Mouse (Mus musculus) kidney, adult 11 months (tissue): ENCODE measurements around the gene Fam198a.

ENCODE experiments used
- DNase-seq: peaks from one replicate; pipeline ENCODE4 v3.0.0; 2022

Gene Fam198a

DNA sequence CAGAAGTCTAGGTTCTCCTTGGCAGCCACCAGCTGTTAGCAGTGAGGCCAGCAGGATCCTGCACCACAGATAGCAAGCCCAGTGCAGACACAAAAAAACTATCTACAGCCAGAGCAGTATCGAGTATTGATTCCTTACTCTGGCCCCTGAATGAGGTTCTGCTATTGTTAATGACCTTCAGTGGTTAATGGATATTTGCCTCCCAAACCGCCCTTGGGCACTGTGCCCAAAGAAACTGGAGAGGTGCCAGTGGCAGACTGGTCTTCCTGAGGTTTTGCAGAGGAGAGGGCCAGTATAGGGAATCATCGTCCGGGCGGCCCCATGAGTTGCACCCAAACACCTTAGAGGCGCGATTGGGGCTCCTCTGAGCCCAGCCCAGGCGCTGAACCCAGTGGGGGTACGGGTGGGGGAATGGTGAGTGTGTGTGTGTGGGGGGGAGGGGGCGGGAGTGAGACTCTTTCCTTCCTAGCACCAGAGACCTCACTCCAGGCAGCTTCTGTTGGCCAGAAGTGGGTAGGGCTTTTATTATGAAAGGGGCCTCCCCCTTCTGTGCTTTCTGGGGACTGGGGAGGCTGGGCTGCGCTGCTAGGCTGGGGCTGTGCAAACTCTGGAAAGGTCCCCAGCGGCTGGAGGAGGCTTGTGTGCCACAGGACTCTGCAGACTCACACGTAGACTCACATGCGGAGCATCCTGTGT is at the start of gene Fam198a:
Gene Fam198a, plus strand, starts transcription at position 571 of the 696 bp plus-strand sequence.
- peak; percentile 67 for DNase-seq

DNA sequence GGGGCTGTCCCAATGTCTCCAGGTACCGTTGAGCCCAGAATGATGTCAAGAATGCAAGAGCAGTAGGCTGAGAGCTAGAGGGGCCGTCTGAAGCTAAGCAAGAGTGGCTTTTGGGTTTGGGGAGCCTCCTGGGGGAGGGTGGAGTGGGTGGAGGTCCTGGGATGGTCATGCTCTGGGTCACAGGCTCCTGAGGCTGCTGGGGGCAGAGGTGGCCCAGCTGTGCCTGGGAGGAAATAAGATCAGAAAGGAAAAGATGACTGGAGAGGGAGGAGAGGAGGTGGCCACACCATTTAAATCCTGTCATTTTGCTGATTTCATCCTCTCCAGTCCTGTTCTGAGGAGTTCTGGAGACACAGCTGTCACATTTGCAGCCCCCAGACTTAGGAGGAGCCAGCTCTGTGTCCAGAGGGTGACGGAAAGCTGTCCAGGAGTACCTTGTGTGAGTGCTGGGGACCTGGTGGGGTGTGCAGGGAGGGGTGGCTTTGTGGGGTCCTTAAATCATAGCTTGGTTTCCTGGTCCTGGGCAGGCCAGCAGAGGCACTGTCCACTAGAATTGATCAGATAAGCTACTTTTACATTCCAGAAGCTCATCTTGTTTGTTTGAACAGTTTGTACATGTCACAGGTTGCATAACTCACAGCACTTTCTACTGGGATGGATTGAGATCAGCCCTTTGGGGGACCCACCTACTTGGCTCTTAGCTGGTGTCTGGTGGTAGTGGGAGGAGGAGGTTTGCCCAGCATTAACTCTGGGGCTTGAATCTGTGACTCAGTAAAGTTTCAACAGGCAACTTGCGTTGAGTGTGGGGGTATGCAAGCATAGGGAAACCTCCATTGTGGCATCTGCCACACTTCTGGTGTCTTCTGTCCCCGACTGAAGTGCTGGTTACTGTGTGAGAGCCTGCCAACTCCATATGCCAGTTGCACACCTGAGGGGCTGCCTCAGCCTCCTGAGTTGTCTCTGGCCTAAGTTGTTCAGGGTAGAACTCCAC is 48.8 kb upstream of the Fam198a start:
- DNase-seq: no peak

DNA sequence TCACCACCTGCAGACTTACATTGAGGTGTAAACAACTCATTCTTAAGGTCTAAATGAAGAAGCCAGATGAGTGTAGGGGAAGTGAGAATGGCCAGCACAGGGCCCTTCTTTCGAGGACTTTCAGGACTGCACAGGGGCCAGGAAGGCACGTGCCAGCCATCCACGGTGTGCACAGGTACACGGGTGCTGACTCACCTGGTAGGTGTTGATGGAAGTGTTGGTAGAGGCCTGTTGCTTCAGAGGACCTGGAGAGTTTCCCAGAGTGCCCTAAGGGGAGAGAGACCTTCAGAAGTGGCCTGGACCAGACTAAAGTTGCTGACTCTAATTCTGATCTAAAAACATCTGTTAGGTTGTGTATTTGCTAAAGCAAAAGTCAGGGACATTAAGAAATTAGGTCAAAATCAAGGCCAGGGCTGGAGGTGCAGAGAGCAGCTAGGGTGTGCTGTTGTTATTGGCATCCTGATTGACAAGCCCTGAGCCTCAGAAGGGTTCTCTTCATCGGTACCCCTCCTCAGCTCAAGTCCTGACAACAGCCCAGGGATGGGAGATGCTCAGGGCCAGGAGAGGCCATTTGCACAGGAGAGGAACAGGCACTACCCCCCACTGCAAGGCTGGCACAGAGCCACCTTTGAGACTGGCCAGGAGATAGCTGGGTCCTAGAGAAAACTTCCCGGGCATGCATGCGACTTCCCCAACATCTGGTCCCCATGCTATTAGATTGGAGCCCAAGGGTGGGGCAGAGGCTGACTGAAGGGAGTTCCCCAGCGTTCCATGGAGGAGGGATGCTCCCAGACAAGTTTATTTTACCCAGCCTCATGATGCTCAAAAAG is 47.1 kb upstream of the Fam198a start:
- DNase-seq: peak; percentile 23

DNA sequence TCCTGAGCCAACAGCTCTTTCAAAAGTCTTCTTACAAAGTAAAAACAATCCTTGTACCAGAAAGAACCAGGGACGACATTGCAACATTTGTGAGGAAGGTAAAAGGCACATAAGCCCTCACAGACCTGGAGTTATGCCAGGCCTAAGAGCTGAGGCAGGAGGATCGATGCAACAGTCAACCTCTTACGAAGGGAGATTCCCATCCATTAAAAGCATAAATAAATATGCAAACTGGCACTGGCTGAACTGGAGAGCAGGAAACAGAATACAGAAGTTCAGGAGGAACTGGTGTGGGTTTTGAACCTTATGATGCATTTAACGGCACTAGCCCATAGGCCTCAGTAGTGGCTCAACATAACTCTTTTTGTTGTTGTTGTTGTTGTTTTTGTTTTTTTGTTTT is 46.5 kb upstream of the Fam198a start:
- no peak for DNase-seq

DNA sequence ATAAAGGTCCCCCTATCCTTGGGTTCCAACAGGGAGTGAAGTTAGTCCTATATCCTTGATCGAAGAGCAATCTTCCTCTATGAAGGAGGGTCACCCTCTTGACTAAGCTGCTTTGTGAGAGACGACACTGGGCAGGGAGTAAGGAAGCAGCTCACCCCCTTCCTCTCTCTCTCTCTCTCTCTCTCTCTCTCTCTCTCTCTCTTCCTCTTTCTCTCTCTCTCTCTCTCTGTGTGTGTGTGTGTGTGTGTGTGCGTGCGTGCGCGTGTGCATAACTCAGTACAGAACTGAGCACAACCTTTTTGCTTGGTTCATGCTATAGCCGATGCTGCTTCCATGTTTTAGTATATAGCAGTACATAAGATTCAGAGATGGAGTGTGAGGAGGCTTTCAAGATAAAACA is 45.8 kb upstream of the Fam198a start:
- DNase-seq: no peak

DNA sequence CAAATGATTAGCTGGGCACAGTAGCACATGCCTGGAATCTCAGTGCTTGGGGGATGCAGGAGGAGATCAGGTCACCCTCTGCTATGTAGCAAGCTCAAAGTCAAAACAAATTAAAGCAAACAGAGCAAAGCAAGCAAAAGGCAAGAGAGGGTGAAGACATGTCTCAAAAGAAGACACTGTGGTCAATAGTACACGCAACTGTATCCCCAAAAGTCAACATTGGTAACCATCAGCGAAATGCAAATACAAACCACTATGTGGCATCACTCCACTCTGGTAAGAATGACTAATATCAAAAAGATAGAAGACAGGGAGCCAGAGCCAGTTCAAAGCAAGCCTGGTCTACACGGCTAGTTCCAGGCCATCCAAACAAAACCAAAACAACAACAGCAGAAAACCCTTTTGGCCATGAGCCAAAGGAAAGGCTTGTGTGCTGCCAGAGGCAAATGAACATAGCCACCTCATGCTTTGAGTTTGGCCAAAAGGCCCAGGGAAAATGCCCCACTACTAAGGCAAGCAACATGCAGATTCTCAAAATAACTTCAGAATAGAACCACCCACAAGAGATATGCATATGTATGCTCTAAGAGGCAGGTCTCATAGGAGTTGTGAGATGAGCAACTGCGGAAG is 45.1 kb upstream of the Fam198a start:
- DNase-seq: no peak

DNA sequence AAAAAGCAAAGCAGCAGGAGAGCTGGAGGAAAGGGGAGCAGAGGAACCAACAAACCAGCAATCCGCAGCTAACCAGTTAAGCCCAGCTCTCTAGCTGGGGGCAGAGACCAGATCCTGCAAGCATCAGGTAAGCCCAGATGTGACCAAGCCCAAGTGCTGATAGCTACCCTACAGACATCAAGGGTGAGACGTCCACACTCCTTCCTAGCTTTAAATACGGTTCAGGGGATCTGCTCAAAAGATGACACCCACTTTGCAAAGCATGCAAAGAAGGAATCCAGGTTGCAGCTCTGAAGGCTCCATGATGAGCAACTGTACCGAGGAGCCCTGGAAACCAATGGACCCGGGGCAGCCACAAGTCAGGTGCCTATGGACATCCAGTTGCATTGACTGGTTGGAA is 44.3 kb upstream of the Fam198a start:
- DNase-seq: no peak

DNA sequence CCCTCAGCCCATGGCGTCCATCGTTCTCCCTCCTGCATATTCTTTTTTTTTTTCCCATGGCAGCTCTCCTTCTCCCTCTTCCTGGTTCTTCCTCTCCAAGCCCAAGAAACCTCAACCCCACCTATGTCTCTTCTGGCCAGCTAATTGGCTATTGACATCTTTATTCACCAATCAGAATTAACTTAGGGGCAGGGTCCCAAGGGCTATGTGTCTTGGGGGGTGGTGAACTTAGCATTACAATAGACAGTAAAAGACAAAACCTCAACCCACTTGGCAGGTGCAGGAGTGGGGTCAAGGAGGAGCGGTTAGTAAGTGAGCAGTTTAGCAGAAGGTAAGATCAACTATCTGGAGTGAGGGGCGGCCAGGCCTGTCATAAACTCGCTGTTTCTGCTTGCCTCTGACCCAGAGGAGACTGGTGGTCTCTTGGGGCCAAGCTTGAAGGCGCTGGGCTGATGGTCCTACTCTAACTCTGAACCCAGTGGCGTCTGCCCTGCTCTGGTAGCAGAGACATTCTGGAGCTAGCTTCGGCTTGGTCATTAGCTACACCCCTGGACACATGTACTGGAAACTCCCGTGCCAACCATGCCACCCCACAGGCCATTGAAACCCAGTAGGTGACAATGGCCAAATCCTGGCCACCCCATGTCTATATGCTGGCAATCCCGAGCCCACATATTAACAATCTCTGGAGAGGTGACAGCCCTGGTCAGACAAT is 43.3 kb upstream of the Fam198a start:
- no peak for DNase-seq

DNA sequence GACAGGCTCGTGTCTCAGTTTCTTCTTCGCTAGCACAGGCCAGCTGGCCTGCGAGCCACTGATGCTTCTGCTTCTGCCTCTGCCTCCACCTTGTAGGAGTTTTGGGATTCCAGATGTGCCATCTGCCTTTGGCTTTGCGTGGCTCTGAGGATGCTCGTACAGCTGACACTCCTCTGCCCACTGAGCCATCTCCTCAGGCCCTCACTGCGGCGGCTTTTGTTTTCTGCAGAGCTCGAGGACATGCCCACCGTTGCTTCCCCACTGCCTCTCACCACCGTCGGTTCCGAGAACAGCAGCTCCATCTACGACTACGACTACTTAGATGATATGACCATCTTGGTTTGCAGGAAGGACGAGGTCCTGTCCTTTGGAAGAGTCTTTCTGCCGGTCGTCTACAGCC is 42.5 kb upstream of the Fam198a start:
- no peak for DNase-seq

DNA sequence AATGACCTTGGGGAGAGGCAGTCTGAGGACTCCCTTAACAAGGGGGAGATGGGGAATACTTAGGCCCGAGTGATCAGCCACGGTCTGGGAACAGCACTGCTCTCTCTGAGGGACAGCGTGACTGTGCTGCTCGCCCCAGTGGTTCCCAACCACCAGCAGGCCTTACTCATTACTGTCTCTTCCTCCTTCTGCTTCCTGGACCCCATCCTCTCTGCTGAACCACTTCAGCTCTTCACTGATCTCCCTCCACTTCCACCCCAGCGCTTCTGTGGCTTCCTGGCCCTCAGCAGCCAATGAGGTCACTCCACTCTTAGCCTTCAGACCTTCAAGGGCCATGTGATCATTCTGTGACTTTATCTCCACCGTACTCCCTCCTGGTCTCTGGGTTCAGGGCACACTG is 41.2 kb upstream of the Fam198a start:
- no peak for DNase-seq

DNA sequence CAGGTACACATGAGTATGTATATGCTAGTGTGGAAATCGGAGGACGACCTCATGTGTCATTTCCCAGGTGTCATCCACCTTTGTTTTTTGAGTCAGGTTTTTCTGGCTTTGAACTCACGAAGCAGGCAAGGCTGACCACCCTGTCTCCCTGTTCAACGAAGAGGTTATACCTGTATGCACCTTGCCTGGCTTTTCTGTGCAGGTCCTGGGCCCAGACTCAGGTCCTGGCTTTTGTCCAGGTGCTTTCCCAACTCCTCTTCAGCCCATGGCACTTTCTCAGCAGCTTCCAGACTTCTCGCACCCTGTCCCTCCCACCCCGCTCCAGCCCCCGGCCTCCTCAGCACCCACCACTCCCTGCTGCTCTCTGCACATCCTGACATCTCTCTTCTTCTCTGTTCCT is 39.6 kb upstream of the Fam198a start:
- no peak for DNase-seq

DNA sequence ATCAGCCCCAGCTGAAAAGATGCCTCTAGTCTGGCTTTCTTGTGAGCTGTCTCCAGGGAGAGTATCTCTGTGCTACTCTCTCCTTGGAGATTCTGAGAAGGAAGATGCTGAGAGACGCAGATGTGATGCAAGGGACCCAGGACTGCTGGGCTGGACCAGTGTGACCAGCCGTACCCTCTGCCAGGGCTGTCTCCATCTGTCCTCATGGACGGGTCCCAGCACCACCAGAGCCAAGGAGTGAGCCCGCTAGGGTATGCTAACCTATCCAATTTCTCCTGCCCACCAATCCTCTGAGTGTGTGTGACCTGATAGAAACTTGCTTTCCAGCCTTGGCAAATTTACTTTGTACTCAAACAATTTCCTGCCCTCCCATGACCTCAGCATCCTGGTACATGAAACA is 38.0 kb upstream of the Fam198a start:
- no peak for DNase-seq

DNA sequence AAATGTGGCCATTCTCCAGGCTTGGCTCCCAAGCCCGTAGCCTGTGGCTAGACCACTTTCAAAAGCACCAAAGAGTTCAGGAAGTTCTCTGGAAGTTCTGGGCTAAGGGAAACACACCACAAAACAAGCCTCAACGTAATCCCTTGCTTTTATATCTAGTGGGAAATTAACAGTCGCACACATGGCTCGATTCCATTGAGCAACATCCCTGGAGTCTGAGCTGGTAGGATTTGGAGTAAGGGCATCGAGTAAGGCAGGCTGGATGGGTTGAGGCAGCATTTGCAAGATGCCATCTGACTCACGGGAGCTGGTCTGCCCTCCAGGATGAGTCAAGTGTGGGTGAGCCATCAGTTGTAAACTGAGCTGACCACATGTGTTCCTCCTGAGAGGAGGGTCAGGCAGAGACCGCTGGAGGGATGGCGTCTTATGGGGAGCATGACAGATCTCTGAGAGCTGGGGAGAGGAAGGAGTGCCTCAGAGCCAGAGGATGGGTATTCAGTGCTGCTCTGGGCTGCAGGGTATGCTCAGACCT is 36.5 kb upstream of the Fam198a start:
- no peak for DNase-seq

DNA sequence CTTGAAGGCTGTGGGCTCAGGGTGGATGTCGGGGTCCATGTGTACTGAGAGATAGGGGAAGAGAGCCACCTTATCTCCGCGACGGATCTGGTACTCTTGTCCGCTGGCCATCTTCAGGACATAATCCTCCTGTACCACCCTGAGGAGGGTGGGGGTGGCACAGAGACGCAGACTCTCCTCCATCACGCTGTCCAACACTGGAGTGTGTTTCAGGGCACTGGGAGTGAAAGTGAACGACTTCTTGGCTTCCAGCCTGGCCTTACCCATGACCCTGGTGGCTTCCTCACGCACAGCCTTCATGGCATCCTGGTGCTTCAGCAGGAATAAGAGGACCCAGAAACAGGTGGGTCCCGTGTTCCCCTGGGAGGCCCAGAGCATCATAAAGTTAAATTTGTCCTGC is 35.7 kb upstream of the Fam198a start:
- DNase-seq: no peak

DNA sequence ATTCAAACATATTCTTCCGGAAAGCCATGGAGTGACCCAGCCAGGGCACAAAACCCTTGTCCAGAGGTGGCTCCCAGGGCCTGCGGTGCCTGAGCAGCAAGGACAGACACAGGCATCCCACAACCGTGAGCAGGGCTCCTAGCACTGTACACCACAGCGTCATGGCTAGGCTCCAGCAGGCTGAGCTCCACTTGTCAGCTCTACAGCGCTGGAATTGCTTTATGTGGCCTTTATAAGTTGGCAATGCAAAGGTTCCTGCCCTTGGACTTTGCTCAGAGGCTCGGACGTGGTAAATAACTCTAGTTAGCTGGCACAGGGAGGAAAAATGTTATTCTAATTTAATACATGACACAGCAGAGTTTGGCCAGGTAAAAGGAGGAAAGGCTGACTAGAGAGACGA is 34.7 kb upstream of the Fam198a start, which contains the start of gene Cyp8b1:
Gene Cyp8b1, minus strand, starts transcription at position 204 of the 400 bp plus-strand sequence.
- DNase-seq: peak; percentile 38

DNA sequence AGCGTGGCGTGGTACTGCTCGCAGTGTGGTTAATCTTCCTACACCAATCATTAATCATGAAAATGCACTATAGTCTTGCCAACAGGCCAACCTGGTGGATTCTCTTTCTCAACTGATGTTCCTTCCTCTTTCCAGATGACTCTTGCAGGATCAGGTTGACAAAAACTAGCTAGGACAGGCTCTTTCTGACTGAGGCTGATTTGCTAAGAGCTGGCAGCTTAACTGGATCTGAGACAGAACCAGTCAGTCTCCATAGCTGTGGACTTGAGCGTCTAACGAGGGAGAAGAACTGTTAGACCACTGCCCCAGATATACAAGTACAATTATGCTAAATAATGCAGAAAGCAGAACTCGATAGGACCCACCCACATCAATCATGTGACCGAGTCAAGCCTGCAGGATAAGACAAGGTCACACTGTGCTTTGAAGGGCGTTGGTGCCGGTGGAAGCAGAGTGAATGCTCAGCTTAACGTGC is 31.7 kb upstream of the Fam198a start:
- DNase-seq: peak; percentile 38

DNA sequence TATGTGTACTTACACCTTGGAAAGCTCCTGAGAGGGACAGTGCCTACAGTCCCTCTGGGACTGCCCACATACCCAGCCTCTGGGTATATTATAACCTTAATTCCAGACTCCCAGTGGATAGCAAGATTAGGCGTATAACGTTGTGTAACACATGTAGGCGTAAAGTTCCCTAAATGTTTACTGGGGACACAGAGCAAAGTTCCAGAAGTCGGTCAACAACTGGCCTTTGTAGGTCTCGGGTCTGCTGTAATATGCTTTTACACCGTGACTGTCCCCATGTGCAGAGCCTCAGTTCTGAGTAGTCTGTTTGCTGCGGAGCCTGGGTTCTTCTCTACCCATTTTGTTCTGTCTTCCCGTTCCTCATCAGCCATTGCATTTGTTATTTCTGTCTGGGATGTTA is 27.3 kb upstream of the Fam198a start:
- DNase-seq: no peak

DNA sequence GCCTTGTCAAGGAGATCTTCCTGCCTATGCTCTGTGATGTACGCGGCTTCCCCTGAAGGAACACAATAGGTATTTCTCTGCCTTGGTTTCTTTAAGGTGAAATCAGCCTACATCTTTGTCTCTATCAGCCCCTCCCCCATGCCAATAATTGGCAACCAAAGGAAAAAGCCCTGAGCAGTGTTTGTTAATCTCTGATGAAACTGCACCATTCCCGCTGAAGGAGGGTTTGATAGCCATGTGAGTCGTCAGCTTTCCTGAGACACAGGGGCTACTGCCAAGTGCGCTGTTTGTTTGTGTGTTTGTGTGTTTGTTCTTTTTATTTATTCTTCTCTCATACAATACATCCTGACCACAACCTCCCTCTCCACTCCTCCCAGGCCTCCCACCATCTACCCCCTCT is 26.9 kb upstream of the Fam198a start:
- DNase-seq: no peak

DNA sequence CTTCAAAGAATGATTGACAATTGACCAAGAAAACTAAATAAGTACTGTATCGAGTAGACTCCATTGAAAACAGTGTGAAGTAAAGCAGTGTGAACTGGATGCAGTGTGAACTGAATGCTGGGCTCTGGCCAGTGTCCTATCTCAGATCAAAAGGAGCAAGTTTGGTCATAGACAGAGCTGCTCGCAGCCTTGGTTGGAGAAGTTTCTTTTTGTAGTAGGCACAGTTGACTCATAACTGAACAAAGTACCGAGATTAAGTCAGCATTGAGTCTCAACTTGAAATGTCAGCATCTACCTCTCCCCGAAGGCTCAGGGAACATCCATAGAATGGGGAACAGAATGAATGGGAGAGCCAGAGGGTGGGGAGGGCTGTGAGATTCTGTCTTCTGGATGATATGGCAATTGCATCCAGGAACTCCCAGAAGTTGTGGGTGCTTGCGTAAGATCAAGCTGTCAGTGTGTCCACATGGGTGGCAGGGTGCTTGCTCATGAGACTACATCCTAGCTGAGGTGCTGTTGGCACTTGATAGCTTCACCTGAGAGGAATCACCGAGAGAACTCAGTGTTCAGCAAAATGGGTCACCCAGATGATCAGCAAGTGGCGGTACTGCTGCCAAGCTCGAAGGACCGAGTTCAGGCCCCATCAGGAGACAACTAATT is 25.8 kb upstream of the Fam198a start:
- no peak for DNase-seq

DNA sequence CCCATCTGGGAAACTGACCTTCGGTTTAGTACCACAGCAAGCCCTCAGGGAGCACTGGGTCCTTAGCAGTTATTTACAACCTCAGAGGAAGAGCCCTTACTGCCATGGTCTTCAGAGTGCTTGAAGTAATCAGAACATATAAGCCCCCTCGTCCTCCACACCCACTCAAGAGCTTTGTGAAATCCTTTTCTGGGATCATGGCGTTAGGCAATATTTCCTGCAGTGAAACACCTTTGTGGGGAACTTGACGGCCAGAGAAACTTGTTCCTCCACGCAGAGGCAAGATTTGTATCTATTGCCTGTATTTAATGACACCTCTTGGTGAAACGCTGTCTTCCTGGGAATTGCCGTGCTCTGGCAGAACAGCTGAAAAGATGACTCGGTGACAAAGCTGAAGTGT is 24.8 kb upstream of the Fam198a start:
- DNase-seq: no peak
